Mouse (Mus musculus): ENCODE data around the gene Il13. TPM values are rescaled to one million over a fixed set of nuclear protein-coding genes. Genes with fewer than 3 reads are reported as not detected.

Gene Il13
- polyA plus RNA-seq, 1 experiment from 2014 or later: not detected

DNA sequence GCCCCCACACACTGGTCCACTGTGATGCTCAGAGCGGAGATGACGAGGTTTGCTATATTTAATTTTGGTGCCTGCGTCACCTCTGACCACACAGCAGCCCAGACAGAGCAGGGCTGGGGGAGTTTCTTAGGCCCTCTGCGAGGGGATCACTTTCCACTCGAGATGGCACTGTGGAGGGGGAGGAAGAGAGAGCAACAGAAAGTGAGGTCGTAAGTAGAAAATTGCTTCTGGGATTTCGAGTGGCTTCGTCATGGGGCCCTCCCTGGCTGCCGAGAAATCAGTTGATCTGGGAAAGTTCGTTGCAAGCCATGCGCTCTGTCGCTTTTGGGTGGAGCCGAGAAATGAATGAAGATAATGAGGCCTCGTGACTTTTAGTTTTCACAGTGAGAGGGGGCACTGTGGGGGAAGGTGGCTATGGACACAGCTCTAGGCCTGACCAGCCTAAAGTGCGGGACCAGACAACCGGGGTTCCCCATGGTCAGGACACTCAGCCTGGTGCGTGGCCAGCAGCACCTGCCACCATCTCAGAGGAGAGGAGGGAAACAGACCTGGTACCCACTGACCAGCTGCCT lies 7.6 kb downstream of the Il13 start:
- WGBS: 71% methylated on average over 17 of the region's 17 CpGs
- Histone ChIP-seq H3K4me2 (ENCODE audit: low read depth, low read length) (no peak overlapping the region), H3K9me3 (replicated peaks; ENCODE audit: control insufficient read depth, low read length) (no peaks in the 10 kb centered on the region), H3K4me3 (ENCODE audit: low read depth, low read length) (no peak overlapping the region), H3K9ac (replicated peaks; ENCODE audit: low read length) (no peak overlapping the region), H3K36me3 (replicated peaks; ENCODE audit: control insufficient read depth, insufficient read depth, low read depth, low read length) (no peaks in the 10 kb centered on the region), H3K27me3 (ENCODE audit: control insufficient read depth, insufficient read depth, low read length) (no peaks in the 10 kb centered on the region), H3K27ac (replicated peaks; ENCODE audit: low read depth, low read length) (no peak overlapping the region), H3K4me1 (ENCODE audit: control insufficient read depth, insufficient read depth, low read length) (no peaks in the 10 kb centered on the region)
- DNase-seq (ENCODE audit: low spot score) (no peak), ATAC-seq (replicated peaks; ENCODE audit: insufficient number of reproducible peaks, low FRiP score, low TSS enrichment, low read depth) (no peak)

DNA sequence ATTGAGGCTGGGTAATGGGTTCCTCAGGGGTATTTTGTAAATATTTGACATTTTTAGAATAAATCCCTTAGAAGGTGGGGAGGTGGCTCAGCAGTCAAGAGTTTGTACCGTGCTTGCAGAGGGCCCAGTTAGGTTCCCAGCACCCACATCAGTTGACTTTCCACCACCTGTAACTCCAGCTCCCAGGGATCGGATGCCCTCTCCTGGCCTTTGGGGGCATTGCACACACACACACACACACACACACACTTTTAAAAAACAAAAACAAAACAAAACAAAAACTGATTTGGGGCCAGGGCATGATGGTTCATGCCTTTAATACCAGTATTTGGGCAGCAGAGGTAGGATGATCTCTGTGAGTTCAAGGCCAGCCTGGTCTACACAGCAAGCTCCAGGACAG lies 10.4 kb downstream of the Il13 start:
- ATAC-seq (replicated peaks; ENCODE audit: insufficient number of reproducible peaks, low FRiP score, low TSS enrichment, low read depth) (no peak), DNase-seq (ENCODE audit: low spot score) (no peak)
- Histone ChIP-seq H3K4me1 (ENCODE audit: control insufficient read depth, insufficient read depth, low read length) (no peaks in the 10 kb centered on the region), H3K27ac (replicated peaks; ENCODE audit: low read depth, low read length) (no peak overlapping the region), H3K4me2 (ENCODE audit: low read depth, low read length) (no peak overlapping the region), H3K36me3 (replicated peaks; ENCODE audit: control insufficient read depth, insufficient read depth, low read depth, low read length) (no peaks in the 10 kb centered on the region), H3K27me3 (ENCODE audit: control insufficient read depth, insufficient read depth, low read length) (no peaks in the 10 kb centered on the region), H3K9ac (replicated peaks; ENCODE audit: low read length) (no peak overlapping the region), H3K9me3 (replicated peaks; ENCODE audit: control insufficient read depth, low read length) (no peaks in the 10 kb centered on the region), H3K4me3 (ENCODE audit: low read depth, low read length) (no peak overlapping the region)
- WGBS: 92% methylated on average over 2 of the region's 2 CpGs

DNA sequence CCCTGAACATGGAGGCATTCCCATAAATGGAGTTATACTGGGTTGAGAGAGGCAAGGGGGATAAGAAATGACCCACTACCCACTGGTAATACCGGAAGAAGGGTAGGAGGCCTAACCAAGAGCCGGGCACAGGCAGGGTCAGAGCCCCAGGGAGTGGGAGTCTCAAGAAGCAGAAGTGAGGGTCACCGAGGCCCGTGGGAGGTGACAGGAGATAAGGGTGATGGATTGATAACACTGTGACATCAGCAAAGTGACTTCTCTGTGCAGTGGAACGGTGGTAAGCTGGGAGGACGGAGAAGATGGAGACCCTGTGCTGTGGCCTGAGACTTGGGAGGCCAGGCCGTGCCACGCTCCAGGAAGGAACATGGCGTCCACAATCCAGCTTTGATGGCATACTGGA lies 10.9 kb downstream of the Il13 start:
- no peak overlapping the region for H3K4me3 ChIP-seq (ENCODE audit: low read depth, low read length)
- H3K9ac ChIP-seq (replicated peaks; ENCODE audit: low read length): no peak overlapping the region
- H3K4me2 ChIP-seq (ENCODE audit: low read depth, low read length): no peak overlapping the region
- H3K27me3 ChIP-seq (ENCODE audit: control insufficient read depth, insufficient read depth, low read length): no peaks in the 10 kb centered on the region
- no peaks in the 10 kb centered on the region for H3K36me3 ChIP-seq (replicated peaks; ENCODE audit: control insufficient read depth, insufficient read depth, low read depth, low read length)
- H3K27ac ChIP-seq (replicated peaks; ENCODE audit: low read depth, low read length): no peak overlapping the region
- H3K4me1 ChIP-seq (ENCODE audit: control insufficient read depth, insufficient read depth, low read length): no peaks in the 10 kb centered on the region
- no peaks in the 10 kb centered on the region for H3K9me3 ChIP-seq (replicated peaks; ENCODE audit: control insufficient read depth, low read length)
- DNase-seq (ENCODE audit: low spot score) (no peak), ATAC-seq (replicated peaks; ENCODE audit: insufficient number of reproducible peaks, low FRiP score, low TSS enrichment, low read depth) (no peak)
- WGBS: 93% methylated on average over 9 of the region's 9 CpGs

DNA sequence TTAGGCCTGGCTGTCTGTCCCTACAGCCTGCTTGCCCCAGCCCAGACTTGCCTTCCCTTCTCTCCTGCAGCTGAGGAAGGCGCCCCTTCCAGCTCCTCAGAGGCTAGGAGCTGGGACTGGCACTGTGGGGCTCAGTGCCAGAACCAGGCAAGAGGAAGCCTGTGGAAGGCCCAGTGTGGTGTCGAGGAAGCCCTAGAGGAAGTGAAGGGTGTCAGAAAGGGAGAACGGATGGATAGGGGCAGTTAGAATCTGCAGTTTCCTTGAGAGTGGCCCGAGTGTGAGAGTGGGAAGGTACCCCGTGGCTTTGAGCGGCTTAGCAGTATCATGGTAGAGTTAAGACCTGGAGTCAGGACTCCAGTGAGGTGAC lies 12.1 kb downstream of the Il13 start:
- Histone ChIP-seq H3K9me3 (replicated peaks; ENCODE audit: control insufficient read depth, low read length) (no peaks in the 10 kb centered on the region), H3K36me3 (replicated peaks; ENCODE audit: control insufficient read depth, insufficient read depth, low read depth, low read length) (no peaks in the 10 kb centered on the region), H3K27ac (replicated peaks; ENCODE audit: low read depth, low read length) (no peak overlapping the region), H3K4me2 (ENCODE audit: low read depth, low read length) (no peak overlapping the region), H3K4me1 (ENCODE audit: control insufficient read depth, insufficient read depth, low read length) (no peaks in the 10 kb centered on the region), H3K9ac (replicated peaks; ENCODE audit: low read length) (no peak overlapping the region), H3K4me3 (ENCODE audit: low read depth, low read length) (no peak overlapping the region), H3K27me3 (ENCODE audit: control insufficient read depth, insufficient read depth, low read length) (no peaks in the 10 kb centered on the region)
- no peak for ATAC-seq (replicated peaks; ENCODE audit: insufficient number of reproducible peaks, low FRiP score, low TSS enrichment, low read depth)
- WGBS: 88% methylated on average over 6 of the region's 6 CpGs
- no peak for DNase-seq (ENCODE audit: low spot score)

DNA sequence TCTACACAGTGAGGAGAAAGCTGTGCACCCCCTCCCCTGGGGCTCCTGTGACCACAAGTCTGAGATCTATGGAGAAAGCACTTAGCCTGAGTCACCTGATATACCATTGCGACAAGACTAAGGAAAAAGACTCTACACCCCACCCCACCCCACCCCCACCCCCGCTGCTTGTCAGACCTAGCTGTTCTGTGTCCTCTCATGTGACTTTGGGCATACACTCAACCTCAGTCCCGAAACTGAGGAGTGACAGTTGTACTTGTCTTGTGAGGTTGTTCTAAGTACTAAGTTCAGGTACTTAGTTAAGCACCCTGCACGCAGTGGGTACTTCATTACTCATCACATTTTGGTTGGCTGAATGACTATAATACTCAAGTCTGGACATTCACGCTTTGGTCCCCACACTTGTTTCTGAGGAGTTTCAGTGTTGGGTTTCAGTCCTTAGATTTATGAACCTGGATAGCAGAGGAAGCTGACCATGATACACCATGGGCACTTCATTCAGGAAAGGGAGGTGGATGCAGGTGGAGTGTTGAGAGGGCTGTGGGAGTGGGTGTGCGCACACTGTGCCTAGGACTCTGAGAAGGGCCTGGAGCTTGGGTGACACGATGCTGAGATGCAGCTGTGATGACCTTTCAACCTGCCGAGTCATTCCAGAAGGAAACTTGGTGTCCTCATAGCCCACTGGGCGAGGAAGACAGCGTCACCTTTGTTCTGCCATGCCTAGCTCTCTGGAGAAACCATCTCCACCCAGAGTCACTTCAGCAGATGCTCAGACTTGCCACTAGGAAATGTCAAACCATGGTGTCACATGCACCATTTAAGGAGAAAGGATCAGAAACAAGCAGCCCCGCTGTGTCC lies 12.7 kb downstream of the Il13 start:
- no peak overlapping the region for H3K27ac ChIP-seq (replicated peaks; ENCODE audit: low read depth, low read length)
- H3K4me2 ChIP-seq (ENCODE audit: low read depth, low read length): no peak overlapping the region
- ATAC-seq (replicated peaks; ENCODE audit: insufficient number of reproducible peaks, low FRiP score, low TSS enrichment, low read depth) (no peak), DNase-seq (ENCODE audit: low spot score) (no peak)
- WGBS: 83% methylated on average over 11 of the region's 11 CpGs
- no peaks in the 10 kb centered on the region for H3K36me3 ChIP-seq (replicated peaks; ENCODE audit: control insufficient read depth, insufficient read depth, low read depth, low read length)
- no peaks in the 10 kb centered on the region for H3K4me1 ChIP-seq (ENCODE audit: control insufficient read depth, insufficient read depth, low read length)
- no peaks in the 10 kb centered on the region for H3K9me3 ChIP-seq (replicated peaks; ENCODE audit: control insufficient read depth, low read length)
- H3K4me3 ChIP-seq (ENCODE audit: low read depth, low read length): no peak overlapping the region
- H3K9ac ChIP-seq (replicated peaks; ENCODE audit: low read length): no peak overlapping the region
- no peaks in the 10 kb centered on the region for H3K27me3 ChIP-seq (ENCODE audit: control insufficient read depth, insufficient read depth, low read length)

DNA sequence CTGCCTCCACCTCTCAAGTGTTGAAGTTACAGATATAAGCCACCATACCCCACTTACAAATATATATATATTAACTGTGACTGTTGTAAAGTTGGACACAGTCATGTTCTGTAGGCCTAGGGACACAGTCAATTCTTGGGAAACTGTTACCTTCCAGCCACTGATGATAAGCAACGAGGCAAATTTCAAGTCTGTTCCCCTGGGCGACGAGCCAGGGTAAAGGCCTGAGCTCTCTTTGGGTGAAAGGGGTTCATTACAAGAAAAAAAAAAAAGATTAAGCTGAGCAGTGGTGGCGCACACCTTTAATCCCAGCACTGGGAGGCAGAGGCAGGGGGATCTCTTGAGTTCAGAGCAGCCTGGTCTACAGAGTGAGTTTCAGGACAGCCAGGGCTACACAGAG lies 14.4 kb downstream of the Il13 start:
- Histone ChIP-seq H3K27me3 (ENCODE audit: control insufficient read depth, insufficient read depth, low read length) (no peaks in the 10 kb centered on the region), H3K9me3 (replicated peaks; ENCODE audit: control insufficient read depth, low read length) (no peaks in the 10 kb centered on the region), H3K36me3 (replicated peaks; ENCODE audit: control insufficient read depth, insufficient read depth, low read depth, low read length) (no peaks in the 10 kb centered on the region), H3K27ac (replicated peaks; ENCODE audit: low read depth, low read length) (no peak overlapping the region), H3K4me1 (ENCODE audit: control insufficient read depth, insufficient read depth, low read length) (no peaks in the 10 kb centered on the region), H3K4me3 (ENCODE audit: low read depth, low read length) (no peak overlapping the region), H3K9ac (replicated peaks; ENCODE audit: low read length) (no peak overlapping the region), H3K4me2 (ENCODE audit: low read depth, low read length) (no peak overlapping the region)
- ATAC-seq (replicated peaks; ENCODE audit: insufficient number of reproducible peaks, low FRiP score, low TSS enrichment, low read depth) (no peak), DNase-seq (ENCODE audit: low spot score) (no peak)
- 90% methylated on average over 4 of the region's 4 CpGs for WGBS

DNA sequence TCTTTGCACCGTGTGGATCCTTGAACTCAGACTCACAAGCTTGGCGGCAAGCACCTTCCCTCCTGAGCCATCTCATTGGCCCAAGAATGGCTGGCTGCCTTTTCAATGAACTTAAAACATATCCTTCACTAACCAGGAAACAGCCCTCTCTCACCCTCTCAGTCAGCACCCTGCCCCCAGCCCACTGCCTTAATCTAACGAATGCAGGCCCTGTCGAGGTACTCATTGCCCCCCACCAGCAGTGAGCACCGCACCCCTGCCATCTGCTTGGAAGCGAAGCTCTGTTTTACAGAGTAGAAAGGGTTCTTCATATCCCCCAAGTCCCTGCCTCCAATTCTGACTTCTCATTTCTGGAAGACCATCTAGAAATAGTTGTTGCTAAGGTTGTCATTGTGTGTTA lies 15.1 kb downstream of the Il13 start:
- Histone ChIP-seq H3K4me2 (ENCODE audit: low read depth, low read length) (no peak overlapping the region), H3K27me3 (ENCODE audit: control insufficient read depth, insufficient read depth, low read length) (no peaks in the 10 kb centered on the region), H3K4me3 (ENCODE audit: low read depth, low read length) (no peak overlapping the region), H3K4me1 (ENCODE audit: control insufficient read depth, insufficient read depth, low read length) (no peaks in the 10 kb centered on the region), H3K9me3 (replicated peaks; ENCODE audit: control insufficient read depth, low read length) (no peaks in the 10 kb centered on the region), H3K27ac (replicated peaks; ENCODE audit: low read depth, low read length) (no peak overlapping the region), H3K9ac (replicated peaks; ENCODE audit: low read length) (no peak overlapping the region), H3K36me3 (replicated peaks; ENCODE audit: control insufficient read depth, insufficient read depth, low read depth, low read length) (no peaks in the 10 kb centered on the region)
- DNase-seq (ENCODE audit: low spot score): no peak
- 70% methylated on average over 6 of the region's 6 CpGs for WGBS
- no peak for ATAC-seq (replicated peaks; ENCODE audit: insufficient number of reproducible peaks, low FRiP score, low TSS enrichment, low read depth)

DNA sequence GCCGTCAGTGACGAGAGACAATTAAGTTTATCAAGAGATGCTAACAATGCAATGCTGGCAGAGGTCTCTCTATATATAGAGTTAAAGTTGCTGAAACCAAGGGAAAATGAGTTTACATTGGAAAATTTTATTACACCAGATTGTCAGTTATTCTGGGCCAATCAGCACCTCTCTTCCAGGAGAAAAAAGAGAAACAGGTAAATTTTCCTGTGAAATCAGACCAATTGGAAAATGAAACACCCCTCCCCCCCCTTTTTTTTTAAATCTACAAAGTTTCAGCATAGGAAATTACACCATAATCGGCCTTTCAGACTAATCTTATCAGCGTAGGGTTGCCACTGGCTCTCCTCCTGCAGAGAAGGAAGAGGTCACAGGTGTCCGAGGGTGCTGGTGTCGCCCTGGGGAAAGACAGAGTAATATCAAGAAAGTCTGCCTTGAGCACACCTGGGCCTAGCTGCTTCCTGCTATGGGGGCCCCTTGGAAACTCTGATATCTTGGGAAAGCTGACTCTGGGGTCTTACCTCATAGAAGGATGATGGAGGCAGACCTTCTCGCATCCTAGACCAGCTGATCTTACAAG lies 15.8 kb downstream of the Il13 start, which contains the start of gene Il4:
TSS of gene Il4 (minus strand) at position 51 of the 580 bp plus-strand sequence.
- H3K4me1 ChIP-seq (ENCODE audit: control insufficient read depth, insufficient read depth, low read length): no peaks in the 10 kb centered on the region
- H3K4me3 ChIP-seq (ENCODE audit: low read depth, low read length): no peak within 1 kb of the TSS
- no peak within 1 kb of the TSS for H3K27ac ChIP-seq (replicated peaks; ENCODE audit: low read depth, low read length)
- no peaks in the 10 kb centered on the region for H3K27me3 ChIP-seq (ENCODE audit: control insufficient read depth, insufficient read depth, low read length)
- ATAC-seq (replicated peaks; ENCODE audit: insufficient number of reproducible peaks, low FRiP score, low TSS enrichment, low read depth) (no peak), DNase-seq (ENCODE audit: low spot score) (no peak)
- no peaks in the 10 kb centered on the region for H3K9me3 ChIP-seq (replicated peaks; ENCODE audit: control insufficient read depth, low read length)
- H3K4me2 ChIP-seq (ENCODE audit: low read depth, low read length): no peak within 1 kb of the TSS
- WGBS: 79% methylated on average over 7 of the region's 7 CpGs
- H3K9ac ChIP-seq (replicated peaks; ENCODE audit: low read length): no peak within 1 kb of the TSS
- no peaks in the 10 kb centered on the region for H3K36me3 ChIP-seq (replicated peaks; ENCODE audit: control insufficient read depth, insufficient read depth, low read depth, low read length)

Measured in embryonic facial prominence, embryonic 11.5 days (tissue).